Mouse (Mus musculus): ENCODE measurements around the gene Il11. TPM values are rescaled to one million over a fixed set of nuclear protein-coding genes. Genes with fewer than 3 reads are reported as not detected.

The Il11 gene
- total RNA-seq, 1 experiment from 2014 or later: 0.15 TPM

DNA sequence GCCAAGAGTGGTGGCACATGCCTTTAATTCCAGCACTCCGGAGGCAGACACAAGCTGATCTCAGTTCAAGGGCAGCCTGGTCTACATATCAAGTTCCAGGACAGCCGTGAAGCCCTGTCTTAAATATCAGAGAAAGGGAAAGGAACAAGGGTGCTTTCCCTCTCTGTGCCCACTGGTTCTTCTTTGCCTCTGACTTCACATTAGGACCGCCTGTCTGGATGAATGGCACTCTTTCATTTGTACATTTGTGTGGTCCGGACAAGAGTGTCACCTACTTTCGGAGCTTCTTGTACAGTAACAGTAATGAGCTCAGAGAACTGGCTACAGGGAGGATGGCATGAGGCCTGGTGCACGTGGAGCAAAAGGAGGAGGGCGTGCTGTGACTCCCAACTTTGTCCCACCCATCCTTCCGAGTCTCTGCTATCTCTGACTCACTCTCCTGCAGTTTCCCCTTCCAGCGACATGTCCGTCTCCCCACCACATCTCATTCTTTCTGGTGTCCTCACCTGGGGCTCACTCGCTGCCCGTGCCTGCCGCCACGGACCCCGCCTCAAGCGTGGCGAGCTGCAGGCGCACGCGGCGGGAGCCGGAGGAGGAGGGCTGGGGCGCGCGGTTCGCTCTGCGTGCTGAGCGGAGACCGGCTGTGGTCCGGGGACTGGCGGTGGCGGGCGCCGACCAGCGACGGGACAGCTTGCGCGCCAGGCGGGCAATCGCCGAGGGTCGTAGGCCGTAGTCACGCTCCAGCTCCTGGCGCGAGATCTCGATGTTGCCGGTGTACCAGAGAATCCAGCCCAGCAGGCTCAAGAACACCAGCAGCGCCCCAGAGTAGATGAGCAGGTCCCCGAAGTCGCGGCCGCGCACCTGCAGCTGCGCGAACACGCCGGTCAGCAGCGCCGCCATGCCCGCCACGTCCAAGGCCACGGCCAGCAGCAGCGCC is 6.1 kb upstream of the Il11 start:
- peak; percentile 71 for DNase-seq

DNA sequence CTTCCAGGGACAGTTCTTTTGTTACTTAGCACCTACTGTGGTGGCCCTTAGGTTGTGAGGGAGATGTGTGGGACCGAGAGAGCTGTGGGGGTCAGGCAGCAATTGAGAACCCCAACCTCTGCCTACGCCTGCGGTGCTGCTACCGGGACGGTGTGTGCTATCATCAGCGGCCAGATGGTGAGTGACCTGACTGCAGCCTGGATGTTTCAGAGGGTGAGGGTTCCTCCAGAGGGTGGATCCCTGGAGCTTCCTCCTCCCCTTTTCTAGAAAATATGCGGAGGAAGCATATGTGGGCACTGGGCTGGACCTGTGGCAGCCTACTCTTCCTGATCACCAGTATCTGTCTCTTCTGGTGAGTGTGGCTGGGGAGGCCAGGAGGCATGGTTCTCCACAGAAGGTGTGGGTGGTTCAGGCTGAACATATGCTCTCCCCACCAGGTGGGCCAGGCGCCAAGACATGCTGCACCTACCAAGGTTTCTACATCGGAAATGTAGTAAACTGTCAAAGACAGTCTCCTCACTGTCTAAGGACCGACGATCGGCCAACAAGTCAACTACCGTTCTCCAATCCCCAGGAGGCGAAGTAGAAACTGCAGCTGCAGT is 1.1 kb upstream of the Il11 start:
- DNase-seq: no peak

DNA sequence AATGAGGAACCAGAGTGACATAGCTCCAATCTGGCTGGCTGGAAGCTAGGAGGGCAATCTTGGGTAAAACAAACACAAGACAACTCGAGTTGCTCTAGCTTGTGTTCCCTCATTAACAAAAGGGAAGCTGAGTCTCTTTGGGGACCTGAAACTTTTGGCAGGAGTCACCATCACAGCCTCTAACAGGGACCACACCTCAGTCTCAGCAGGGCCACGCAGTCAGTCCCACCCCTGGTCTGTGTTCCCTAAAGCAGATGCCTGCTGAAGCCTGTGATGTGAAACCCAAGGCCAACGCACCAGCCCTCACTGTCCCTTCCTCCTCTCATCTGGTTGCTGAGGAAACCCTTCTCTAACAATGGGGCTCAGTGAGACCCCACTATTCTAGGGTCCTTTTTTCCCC is 529 bp downstream of the Il11 start:
- DNase-seq: no peak

DNA sequence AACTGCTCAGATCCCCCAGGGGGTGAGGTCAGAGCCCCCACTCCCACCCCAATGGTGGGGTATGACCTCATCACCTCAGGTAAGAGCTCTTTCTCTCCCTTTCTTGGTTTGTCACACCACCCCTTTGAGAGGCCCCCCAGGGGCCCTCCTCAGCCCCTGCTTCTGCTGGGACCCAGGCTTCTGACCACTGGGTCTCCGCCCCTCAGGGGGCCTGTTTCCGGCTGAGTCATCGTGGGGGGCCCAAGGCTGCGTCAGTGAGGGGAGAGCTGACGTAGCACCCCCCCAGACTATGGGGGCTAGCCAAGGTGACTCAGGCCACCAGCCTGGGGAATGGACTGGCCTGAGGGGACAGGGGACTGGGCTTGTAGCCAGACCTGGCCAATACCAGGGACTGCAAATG is 2.7 kb downstream of the Il11 start:
- DNase-seq: no peak

DNA sequence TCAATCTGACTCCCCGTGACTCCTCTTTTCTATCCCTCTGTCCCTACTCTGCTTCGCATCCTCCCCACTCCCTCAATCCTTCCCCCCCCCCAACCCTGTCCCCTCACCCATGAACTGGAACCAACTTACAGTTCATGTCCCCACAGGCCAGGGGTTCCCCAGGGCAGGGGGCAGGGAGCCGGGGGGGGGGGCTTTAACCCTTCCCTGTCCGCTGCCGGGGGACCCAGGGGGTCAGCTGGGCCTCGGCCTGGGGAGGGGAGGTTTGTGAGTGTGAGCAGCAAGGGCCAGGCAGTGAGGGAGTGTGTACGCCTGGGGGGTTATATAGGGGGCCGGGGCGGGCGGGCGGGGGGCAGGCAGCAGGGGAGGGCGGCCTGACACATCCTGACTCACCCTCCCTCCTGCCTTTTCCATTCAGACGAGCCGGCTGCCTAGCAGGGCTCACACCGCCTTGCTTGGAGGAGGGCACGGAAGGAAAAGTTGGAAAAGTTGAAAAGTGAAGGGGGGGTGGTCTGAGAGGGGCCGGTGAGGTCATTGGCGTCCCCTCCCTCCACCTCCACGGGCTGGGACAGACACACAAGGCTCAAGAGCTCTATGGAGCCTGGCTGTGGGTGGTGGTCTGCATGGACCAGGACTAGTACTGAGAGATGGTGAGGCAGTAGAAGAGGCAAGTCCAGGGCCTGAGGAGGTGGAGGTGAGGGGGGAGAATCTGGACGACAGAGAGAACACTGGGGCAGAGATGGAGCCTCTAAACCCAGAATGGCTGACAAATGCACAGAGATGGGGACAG is 4.6 kb downstream of the Il11 start:
- no peak for DNase-seq

DNA sequence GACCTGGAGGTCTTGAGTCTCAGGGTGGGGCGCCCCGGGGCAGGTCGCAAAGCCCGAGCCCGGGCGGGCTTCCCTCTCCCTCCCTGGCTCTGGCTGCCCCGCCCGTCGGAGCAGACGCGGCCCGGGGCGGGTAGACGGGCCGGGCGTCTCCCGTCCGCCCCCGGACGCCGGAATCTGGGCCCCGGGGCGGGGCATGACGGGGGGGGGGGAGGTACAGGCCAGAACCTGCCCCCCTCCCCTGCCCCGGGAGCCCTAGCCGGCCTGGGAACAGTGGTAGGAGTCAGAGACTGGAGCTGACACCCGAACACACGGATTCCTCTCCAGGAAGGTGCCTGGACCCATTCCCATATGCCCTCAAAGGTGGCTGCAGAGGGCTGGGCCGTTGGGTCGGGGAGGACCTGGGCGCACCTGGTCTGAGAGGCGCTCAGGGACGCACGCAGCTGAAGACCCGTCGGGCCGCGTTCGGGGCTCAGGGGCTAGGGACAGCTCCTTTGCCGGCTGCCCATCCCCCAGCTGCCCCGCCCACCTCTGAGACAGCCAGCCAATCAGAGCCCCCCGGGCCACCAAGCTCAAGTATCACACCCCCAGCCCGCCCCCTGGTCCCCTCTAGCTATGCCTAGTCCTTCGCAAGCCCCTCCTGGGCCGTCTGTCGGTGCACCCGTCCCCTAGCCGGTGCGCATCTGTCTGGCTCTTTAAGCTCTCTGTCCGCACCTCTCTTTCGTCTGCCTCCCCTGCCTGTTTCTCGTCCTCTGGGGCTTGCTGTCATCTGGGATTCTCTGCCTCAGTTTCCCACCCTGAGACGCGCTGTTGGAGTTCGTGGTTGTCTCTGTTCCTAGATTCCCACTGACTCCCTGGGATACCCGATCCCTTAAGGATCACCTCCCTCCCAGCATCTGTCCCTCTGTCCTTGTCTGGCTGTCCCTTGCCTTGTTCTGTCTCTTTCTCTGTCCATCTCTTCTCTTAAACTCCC is 5.5 kb downstream of the Il11 start:
- peak; percentile 59 for DNase-seq

DNA sequence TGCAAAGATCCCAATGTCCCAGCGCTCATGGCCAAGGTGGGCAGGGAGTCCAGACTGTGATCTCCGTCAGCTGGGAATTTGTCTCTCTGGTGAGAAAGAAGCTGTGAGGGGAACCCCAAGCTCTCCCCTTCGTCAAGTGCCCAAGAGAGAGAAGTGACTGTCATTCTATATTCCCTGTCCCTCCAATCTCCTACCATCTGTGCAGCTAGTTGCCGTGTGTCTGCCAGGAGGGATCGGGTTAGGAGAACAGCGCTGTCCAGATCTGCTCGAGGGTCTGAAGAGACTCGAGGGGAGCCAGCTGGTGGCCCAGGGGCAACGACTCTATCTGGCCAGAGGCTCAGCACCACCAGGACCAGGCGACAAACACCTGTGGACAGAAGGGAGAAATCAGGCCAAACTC is 6.5 kb downstream of the Il11 start:
- DNase-seq: no peak

DNA sequence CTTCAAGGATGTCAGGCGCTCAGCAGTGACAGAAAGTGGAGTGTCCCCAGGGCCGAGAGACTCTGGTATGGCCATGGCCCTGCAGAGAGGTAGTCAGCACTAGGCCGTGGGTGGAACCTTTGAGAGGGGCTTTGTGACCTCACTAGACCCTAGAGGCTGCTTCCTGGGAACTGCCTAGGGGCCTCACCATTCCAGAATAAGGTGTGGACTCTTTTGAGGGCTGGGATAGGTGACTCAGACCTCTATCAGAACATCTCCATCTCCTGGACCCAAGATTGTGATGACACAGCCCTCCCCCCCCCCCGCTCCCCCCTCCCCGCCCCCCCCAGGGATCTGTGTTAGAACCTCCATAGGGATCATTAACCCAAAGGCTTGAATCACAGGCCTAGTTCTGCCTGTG is 11.5 kb downstream of the Il11 start, which contains the start of gene Fam71e2:
Fam71e2 (minus strand) TSS at position 101 of the 400 bp plus-strand sequence.
- DNase-seq: no peak

DNA sequence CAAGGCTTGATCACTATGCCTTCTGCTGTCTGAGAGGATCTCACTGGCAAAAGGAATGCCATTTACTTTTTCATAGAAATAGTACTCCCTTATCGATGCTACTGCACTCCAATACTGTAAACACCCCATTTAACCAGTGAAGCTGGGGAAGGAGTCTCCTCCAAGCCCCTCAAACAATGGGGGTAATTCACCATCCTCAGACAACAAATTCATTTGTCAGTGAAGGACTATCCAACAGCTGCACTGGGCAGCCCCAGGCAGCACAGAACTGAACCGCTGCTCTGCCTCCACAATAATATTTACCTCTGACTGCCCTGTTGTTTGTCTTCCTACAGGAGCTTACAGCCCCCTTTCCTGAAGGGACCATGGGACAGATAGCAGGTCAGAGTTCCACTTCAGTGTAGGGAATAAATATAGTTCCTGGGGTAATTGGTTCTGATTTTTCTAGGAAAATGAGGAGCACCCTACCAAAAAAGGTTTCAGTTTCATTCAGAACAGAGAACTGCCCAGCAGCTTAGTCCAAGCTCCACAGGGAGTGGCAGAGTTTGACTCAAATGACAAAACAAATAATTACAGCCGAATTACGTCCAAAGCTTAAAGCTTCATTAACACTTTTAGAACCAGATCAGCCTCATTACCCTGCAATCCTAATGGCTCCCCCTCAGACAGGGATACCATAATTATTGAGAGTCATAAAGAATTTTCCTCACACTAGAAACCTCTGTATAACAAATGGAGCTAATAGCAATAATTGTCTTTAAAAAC is 17.5 kb downstream of the Il11 start:
- no peak for DNase-seq

DNA sequence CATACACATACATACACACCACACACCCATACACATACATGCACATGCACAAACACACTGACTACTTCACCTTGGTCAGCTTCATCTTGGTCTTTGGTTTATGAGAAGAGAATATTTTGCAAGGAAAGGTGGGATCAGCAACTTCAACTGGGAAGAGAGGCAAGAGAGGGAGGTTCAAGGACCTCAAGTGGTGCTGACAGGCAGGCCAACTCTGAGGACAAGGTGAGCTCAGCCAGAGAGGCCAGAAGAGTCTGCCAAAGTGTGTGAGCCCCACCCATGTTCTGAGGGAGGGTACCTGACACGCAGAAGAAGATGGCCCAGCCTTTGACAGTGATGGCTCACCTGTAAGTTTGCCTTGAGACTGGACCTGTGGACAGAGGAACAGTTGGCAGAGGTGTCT is 23.0 kb downstream of the Il11 start:
- DNase-seq: no peak

DNA sequence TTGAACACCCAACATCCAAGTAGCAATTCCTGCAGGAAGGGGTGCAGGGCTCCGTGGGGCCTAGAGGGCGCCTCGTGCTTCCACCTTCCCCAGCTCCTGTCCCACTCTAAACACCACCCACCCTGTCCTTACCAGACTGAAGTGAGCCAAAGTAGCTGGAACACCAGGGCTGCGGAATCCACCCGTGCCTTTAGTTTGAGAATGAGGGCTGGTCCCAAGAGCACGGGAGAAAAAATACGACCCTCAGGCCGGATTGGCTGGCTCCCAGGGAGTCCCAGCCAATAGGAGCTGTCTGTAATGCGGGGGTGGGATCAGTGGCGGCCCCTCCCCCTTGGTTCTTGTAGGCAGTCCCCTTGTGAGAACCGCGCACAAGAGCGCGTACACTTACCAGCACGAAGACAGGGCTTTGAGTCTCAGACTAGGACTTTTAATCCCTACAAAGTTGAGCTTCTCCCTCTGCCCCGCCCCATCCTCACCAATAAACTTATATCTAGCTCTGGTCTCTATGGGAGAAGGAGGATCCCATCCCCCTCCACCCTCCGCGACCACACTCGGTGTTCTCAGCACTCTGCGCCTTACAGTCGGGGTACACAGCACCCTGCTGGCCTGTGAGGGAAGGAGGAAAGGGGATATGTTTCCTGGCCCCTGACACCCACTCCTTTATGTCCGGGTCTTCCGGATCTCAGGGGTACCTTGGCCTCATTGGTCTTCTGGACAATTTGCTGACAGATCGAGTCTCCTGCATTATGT is 29.7 kb downstream of the Il11 start, which contains the start of gene Cox6b2:
Cox6b2 (minus strand) TSS at position 274 of the 750 bp plus-strand sequence.
- peak; percentile 71 for DNase-seq

DNA sequence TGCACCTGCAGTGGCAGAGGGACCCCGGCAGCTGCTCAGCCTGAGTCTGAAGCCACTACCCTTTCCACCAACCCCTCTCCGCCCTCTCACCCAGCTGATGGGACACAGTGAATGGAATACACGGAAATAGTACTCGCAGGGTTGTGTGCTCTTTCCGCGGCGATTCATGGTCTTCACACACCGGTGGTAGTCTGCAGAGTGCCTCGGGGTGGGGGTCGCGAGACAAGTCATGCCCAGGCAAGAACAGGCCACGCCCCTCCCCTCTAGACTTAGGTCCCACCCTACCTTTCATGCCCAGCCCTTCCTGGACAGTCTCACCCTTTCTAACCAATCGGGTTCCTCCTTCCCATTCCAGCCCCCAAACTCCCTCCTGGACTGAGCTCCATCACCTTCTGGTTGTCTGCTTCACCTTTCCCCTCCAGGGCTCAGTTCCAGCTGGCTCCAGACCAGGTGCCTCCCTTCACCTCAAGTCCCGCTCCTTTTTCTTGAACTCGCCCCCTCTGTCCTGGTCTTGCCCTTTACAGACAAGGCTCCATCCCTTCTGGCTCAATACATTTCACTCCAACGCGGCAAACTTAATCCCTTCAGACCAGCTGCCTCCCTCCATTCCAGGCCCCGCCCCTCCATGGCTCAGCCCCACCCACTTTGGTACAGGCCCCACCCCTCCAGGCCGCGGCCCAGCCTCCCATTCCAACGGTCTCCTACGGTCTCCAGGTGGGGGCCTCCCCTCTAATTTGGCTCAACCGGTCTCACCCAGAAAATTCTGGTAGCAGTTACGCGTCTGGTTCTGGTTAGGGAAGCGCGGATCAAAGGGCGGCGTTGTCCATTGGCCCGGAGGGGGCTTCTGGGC is 30.5 kb downstream of the Il11 start:
- DNase-seq: peak; percentile 41

DNA sequence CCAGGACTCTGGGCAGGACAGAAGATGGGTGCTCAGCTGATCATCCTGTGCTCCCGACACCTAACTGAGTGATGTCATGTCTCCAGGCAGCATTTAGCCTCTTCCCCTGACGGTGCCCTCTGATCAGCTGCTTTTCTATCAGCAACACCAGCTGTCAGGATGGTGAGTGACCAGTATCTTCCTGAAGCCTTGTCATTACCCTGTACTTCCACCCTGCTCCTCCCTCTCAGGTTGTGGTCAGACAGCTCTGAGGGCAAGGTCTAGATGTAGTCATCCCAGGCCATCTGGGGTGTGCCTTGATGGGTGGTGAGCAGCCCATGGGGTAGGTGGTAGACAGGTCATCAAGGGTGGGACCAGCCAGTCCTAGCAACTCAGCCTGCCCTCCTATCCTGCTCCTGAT is 33.5 kb downstream of the Il11 start:
- DNase-seq: no peak

DNA sequence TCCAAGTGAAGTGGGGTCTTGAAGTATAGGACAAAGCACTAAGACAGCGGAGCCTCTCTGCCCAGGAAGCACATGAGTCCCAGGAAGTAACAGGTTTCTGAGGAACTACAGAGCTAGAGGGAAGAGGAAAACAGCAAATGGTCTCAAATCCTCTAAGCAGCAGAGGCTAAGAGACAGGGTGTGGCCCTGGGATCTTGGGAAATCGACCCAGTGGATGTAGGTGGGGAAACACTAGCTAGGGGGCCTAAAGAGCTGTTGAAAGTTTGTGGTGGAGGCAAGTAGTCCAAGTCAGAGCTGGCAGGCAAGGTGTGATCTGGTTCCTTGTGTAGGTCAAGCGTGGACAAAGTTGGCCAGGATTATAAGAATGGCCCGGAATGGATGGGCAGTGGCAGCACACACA is 34.3 kb downstream of the Il11 start:
- no peak for DNase-seq

DNA sequence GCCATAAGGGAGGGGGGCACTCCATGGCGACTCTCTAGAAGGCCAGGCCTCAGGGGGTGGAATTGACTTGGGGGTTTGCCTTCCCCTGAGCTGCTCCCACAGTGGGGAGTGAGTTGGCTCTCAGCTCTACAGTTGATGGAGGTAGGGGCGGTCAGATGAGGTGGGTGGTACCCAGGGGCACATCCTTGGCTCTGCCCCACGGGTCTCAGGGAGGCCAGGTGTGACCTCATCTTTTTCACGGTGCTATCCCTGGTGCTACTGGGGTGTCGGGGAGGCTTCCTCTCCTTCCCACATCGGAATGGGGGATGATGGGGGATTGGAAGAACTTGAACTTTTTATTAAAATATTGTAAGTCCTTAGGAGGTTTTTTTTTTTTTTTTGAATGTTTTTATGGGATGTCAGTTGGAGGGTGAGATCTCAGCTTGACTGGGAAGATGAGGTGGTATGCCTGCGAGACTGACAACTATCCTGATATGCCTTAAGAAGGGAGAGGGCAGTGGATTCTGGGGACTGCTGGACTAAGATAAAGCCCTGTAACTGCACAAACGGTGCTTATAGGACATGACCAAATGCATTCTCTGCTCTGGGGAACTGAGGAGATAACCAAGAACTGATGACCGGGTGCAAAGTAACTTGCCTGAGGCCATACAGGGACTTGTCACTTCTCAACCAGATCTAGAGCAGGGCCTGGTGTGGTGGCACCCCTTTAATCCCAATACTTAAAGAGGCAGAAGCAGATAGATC is 35.3 kb downstream of the Il11 start:
- DNase-seq: no peak

DNA sequence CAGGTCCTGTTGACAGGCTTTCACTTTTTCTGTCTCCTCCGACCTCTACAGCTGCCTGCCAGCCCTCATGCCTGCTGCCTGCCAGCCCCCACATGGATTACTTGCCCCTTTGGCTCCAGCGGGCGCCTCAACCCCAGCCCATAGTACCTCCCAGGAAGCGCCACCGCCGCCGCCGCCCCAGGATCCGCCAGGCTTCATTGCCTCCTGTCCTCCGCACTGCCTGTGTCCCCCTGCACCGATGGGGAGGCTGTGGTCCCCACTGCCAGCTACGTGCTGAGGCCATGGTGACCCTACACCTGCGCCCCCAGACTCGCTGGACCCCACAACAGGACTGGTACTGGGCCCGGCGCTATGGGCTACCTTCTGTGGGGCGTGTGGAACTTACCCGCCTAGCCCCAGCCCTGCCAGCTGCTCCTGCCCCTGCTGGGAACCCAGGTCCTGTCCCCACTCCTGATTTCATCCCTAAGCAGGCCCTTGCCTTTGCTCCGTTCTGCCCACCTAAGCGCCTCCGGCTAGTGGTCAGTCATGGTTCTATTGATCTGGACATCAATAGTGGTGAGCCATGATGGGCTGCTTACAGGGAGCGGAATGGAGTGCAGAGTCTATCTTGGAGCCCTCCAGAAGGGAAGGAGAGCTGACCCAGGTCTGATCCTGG is 36.2 kb downstream of the Il11 start:
- DNase-seq: no peak

DNA sequence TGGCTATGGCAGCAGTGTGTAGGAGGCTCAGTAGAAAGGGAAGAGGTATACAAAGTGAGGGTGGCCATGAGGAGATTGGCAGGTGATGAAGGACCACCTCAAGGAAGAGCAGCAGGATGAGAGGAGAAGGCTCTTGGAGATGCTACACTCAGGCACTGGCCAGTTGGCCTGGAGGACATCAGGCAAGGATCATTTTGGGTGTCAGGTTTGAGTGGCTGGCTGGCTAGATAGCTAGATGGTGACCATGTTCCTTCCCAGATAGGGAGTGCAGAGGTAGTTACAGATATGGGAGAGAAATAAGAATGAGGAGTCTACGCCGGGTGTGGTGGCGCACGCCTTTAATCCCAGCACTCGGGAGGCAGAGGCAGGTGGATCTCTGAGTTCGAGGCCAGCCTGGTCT is 37.8 kb downstream of the Il11 start:
- DNase-seq: no peak

DNA sequence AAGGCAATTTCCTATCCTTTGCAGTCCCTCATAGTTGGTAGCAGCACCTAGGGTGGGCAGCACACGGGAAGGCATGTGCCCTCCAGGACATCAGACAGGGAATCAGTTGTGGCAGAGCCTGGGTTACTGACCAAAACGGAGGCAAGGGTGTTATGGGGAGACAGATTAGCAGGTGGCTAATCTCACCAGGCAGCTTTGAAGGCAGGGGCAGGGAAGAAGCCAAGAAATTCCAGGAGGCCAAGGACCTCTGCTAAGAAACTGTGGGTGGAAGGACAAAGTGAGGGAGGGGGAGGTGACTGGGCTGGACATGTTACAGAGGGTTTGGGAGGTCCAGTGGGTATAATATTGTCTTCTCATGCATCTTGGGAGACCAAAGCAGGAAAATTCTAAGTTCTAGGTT is 39.3 kb downstream of the Il11 start:
- no peak for DNase-seq
